Mouse (Mus musculus): ENCODE results near the gene Phlpp1.

GRCm38 (mm10) chr1:106191885-106192284, 20.3 kb downstream of the Phlpp1 start:
- TF ChIP-seq POLR2A (IDR thresholded peaks at IDR 0.05; ENCODE audit: borderline replicate concordance, control insufficient read depth, low read depth, low read length) (no peak), CTCF (IDR thresholded peaks at IDR 0.05; ENCODE audit: control insufficient read depth, insufficient read depth, low read length) (no peak)
